Mouse (Mus musculus) MEL (cell line): ENCODE data around the gene Gpnmb. TPM values are rescaled to one million over a fixed set of nuclear protein-coding genes. Genes with fewer than 3 reads are reported as not detected.

ENCODE experiments used
- DNase-seq: peaks from one replicate; pipeline ENCODE4 v3.0.0; 2011; ENCODE audit warnings: low read depth, low spot score
- H3K27ac ChIP-seq: 2 replicates; pipeline ENCODE4 v1.5.1; 2012; ENCODE audit warnings: low read depth, mild to moderate bottlenecking, control low read depth, low read length, moderate library complexity; ENCODE audit not compliant: control insufficient read depth
- H3K27me3 ChIP-seq, 2 experiments: fragments of 150-350 bp in 1 of 2; sonication (generic) in 1 of 2; 2 replicates each; pipeline ENCODE4 v1.6.1; 2012; ENCODE audit warnings: low read length in 2 of 2, mild to moderate bottlenecking in 2 of 2, improper control_type of control experiment in 1 of 2, moderate library complexity in 1 of 2; ENCODE audit not compliant: insufficient read depth in 2 of 2, control insufficient read depth in 1 of 2
- H3K36me3 ChIP-seq, 2 experiments: 2 replicates each; pipeline ENCODE4 v1.6.1; 2012 to 2014; ENCODE audit warnings: low read length in 2 of 2, improper control_type of control experiment in 1 of 2, inconsistent platforms in 1 of 2, mild to moderate bottlenecking in 1 of 2; ENCODE audit not compliant: insufficient read depth in 2 of 2, control insufficient read depth in 1 of 2
- H3K4me1 ChIP-seq, 2 experiments: fragments of 150-350 bp in 1 of 2; sonication (generic) in 1 of 2; 2 replicates each; pipeline ENCODE4 v1.6.1; 2012; ENCODE audit warnings: low read length in 2 of 2, improper control_type of control experiment in 1 of 2, mild to moderate bottlenecking in 1 of 2; ENCODE audit not compliant: insufficient read depth in 2 of 2, control insufficient read depth in 1 of 2
- H3K4me3 ChIP-seq, 2 experiments: fragments of 150-350 bp in 1 of 2; sonication (generic) in 1 of 2; 2 replicates each; pipeline ENCODE4 v1.5.1; 2012; ENCODE audit warnings: low read depth in 2 of 2, low read length in 2 of 2, mild to moderate bottlenecking in 2 of 2, moderate library complexity in 2 of 2, control low read depth in 1 of 2, improper control_type of control experiment in 1 of 2; ENCODE audit not compliant: control insufficient read depth in 1 of 2, insufficient read depth in 1 of 2
- H3K79me2 ChIP-seq: 2 replicates; pipeline ENCODE4 v1.6.1; 2012; ENCODE audit warnings: mild to moderate bottlenecking, low read length, moderate library complexity; ENCODE audit not compliant: control insufficient read depth, poor library complexity, insufficient read depth
- H3K9ac ChIP-seq: 2 replicates; pipeline ENCODE4 v1.6.1; 2012; ENCODE audit warnings: low read depth, mild to moderate bottlenecking, control low read depth, low read length, moderate library complexity; ENCODE audit not compliant: control insufficient read depth, poor library complexity, severe bottlenecking
- H3K9me3 ChIP-seq: fragments of 150-350 bp; sonication (generic); replicated peaks from 2 replicates; pipeline ENCODE4 v1.6.1; 2012; ENCODE audit warnings: mild to moderate bottlenecking, low read length, improper control_type of control experiment, moderate library complexity; ENCODE audit not compliant: insufficient read depth
- CHD1 ChIP-seq: IDR thresholded peaks from 2 replicates; pipeline ENCODE4 v1.6.1; 2012; ENCODE audit warnings: low read depth, mild to moderate bottlenecking, inconsistent platforms, low read length, improper control_type of control experiment
- CTCF ChIP-seq, 3 experiments: IDR thresholded peaks in 2 of 3; conservative IDR thresholded peaks in 1 of 3; 2 replicates each; pipeline ENCODE4 v1.5.1; 2011 to 2012; ENCODE audit warnings: low read length in 3 of 3, low read depth in 2 of 3, mild to moderate bottlenecking in 2 of 3, improper control_type of control experiment in 1 of 3, inconsistent platforms in 1 of 3, mixed read lengths in 1 of 3, moderate library complexity in 1 of 3; ENCODE audit not compliant: control insufficient read depth in 1 of 3, insufficient read depth in 1 of 3, poor library complexity in 1 of 3, severe bottlenecking in 1 of 3
- GABPA ChIP-seq: IDR thresholded peaks from 2 replicates; pipeline ENCODE4 v1.6.1; 2012; ENCODE audit warnings: low read depth, mild to moderate bottlenecking, inconsistent platforms, low read length, improper control_type of control experiment, moderate library complexity
- GATA1 ChIP-seq: IDR thresholded peaks from 2 replicates; pipeline ENCODE4 v1.6.1; 2011; ENCODE audit warnings: low read depth, low read length, improper control_type of control experiment
- JUND ChIP-seq: IDR thresholded peaks from 2 replicates; pipeline ENCODE4 v1.6.1; 2011; ENCODE audit warnings: low read depth, mild to moderate bottlenecking, improper control_type of control experiment, low read length
- KAT2A ChIP-seq: conservative IDR thresholded peaks from 2 replicates; pipeline ENCODE4 v1.6.1; 2012; ENCODE audit warnings: low read depth, low read length, improper control_type of control experiment, inconsistent platforms
- MAFK ChIP-seq: IDR thresholded peaks from 2 replicates; pipeline ENCODE4 v1.6.1; 2011; ENCODE audit warnings: low read depth, mild to moderate bottlenecking, low read length, improper control_type of control experiment, borderline replicate concordance
- MXI1 ChIP-seq: IDR thresholded peaks from 2 replicates; pipeline ENCODE4 v1.6.1; 2011; ENCODE audit warnings: mild to moderate bottlenecking, low read depth, low read length, improper control_type of control experiment
- NRF1 ChIP-seq: IDR thresholded peaks from 2 replicates; pipeline ENCODE4 v1.6.1; 2014; ENCODE audit warnings: low read depth, mild to moderate bottlenecking, inconsistent platforms, low read length, improper control_type of control experiment, moderate library complexity; ENCODE audit not compliant: poor library complexity, insufficient read depth, severe bottlenecking
- POLR2A ChIP-seq, 2 experiments: IDR thresholded peaks; 2 replicates each; pipeline ENCODE4 v1.6.1; 2011 to 2012; ENCODE audit warnings: low read length in 2 of 2, mild to moderate bottlenecking in 2 of 2, control low read depth in 1 of 2, improper control_type of control experiment in 1 of 2, low read depth in 1 of 2, moderate library complexity in 1 of 2; ENCODE audit not compliant: control insufficient read depth in 1 of 2, insufficient read depth in 1 of 2, poor library complexity in 1 of 2
- POLR2AphosphoS2 ChIP-seq: IDR thresholded peaks from 2 replicates; pipeline ENCODE4 v1.6.1; 2011; ENCODE audit warnings: low read length, improper control_type of control experiment
- UBTF ChIP-seq: IDR thresholded peaks from 2 replicates; pipeline ENCODE4 v1.6.1; 2012; ENCODE audit warnings: low read depth, mild to moderate bottlenecking, inconsistent platforms, low read length, improper control_type of control experiment, moderate library complexity, borderline replicate concordance; ENCODE audit not compliant: insufficient read depth
- ZNF384 ChIP-seq: IDR thresholded peaks from 2 replicates; pipeline ENCODE4 v1.6.1; 2012; ENCODE audit warnings: low read depth, mild to moderate bottlenecking, inconsistent platforms, low read length, improper control_type of control experiment
- polyA plus RNA-seq, 2 experiments: library from polyadenylated mRNA; stranded (reverse) in 1 of 2; unstranded in 1 of 2; fragments of >175 nt in 1 of 2; fragments of >200 nt in 1 of 2; gene quantifications; 2 replicates each; pipeline versions ENCODE4 v1.2.1 to v1.2.4; 2012; ENCODE audit warnings: low replicate concordance in 2 of 2, low read depth in 1 of 2; ENCODE audit not compliant: insufficient read length in 2 of 2, insufficient read depth in 1 of 2, missing spikeins in 1 of 2
- total RNA-seq: library from RNA; depleted of rRNA; stranded (reverse); fragments of 300-350 nt; gene quantifications from 2 replicates; pipeline ENCODE4 v1.2.3, GENCODE M21; 2012

The Gpnmb gene
- total and polyA plus RNA-seq, 3 experiments = not detected

GRCm38 (mm10) chr6:48991991-48992390 is 44.4 kb upstream of the Gpnmb start:
- Histone ChIP-seq H3K36me3 (no peaks in the 10 kb centered on the region), H3K79me2 (no peaks in the 10 kb centered on the region), H3K27me3 (no peaks in the 10 kb centered on the region), H3K9ac (no peak overlapping the region), H3K4me1 (no peaks in the 10 kb centered on the region), H3K27ac (no peak overlapping the region), H3K9me3 (no peaks in the 10 kb centered on the region), H3K4me3 (no peak overlapping the region)
- TF ChIP-seq NRF1 = no peak
- TF ChIP-seq CHD1 = no peak
- TF ChIP-seq GABPA = no peak
- TF ChIP-seq POLR2AphosphoS2 = no peak
- no peak for DNase-seq

- Histone ChIP-seq H3K36me3 (no peaks in the 10 kb centered on the region), H3K9ac (no peak overlapping the region), H3K27ac (no peak overlapping the region), H3K9me3 (no peaks in the 10 kb centered on the region), H3K4me1 (no peaks in the 10 kb centered on the region), H3K79me2 (no peaks in the 10 kb centered on the region), H3K4me3 (no peak overlapping the region), H3K27me3 (no peaks in the 10 kb centered on the region)
- TF ChIP-seq GATA1 = no peak
- no peak for TF ChIP-seq MAFK
- no peak for TF ChIP-seq ZNF384
- no peak for TF ChIP-seq UBTF
- no peak for TF ChIP-seq CTCF (IDR thresholded peaks at IDR 0.05 in 2 of 3, conservative IDR thresholded peaks at IDR 0.05 in 1 of 3; ENCODE audit: control insufficient read depth in 1 of 3, insufficient read depth in 1 of 3, low read depth in 2 of 3, low read length in 3 of 3, poor library complexity in 1 of 3, severe bottlenecking in 1 of 3)
- no peak for TF ChIP-seq NRF1
- TF ChIP-seq JUND = no peak
- DNase-seq = no peak
Observed at GRCm38 (mm10) chr6:48998186-48998585, 38.2 kb upstream of the Gpnmb start.

- H3K27me3 ChIP-seq = no peaks in the 10 kb centered on the region
- H3K4me3 ChIP-seq = no peak overlapping the region
- no peaks in the 10 kb centered on the region for H3K36me3 ChIP-seq
- no peak for DNase-seq
- TF ChIP-seq MXI1 = no peak
- no peak for TF ChIP-seq KAT2A
- no peak for TF ChIP-seq POLR2A (IDR thresholded peaks at IDR 0.05; ENCODE audit: control insufficient read depth in 1 of 2, insufficient read depth in 1 of 2, low read depth in 1 of 2, low read length in 2 of 2, poor library complexity in 1 of 2)
- TF ChIP-seq UBTF = no peak
- TF ChIP-seq, all 39 proteins: peak for 0
- Histone ChIP-seq H3K9ac (no peak overlapping the region), H3K79me2 (no peaks in the 10 kb centered on the region), H3K9me3 (no peaks in the 10 kb centered on the region), H3K4me1 (no peaks in the 10 kb centered on the region), H3K27ac (no peak overlapping the region)
Observed at GRCm38 (mm10) chr6:48998796-48999195, 37.5 kb upstream of the Gpnmb start.
